Mouse (Mus musculus) telencephalon, adult 2 months (tissue): Measurements from ENCODE around the gene Atg7.

ENCODE experiments used
- DNase-seq: peaks from one replicate; pipeline ENCODE4 v3.0.0-alpha.2; 2011; ENCODE audit warnings: low read depth, low spot score

Atg7 gene

DNA sequence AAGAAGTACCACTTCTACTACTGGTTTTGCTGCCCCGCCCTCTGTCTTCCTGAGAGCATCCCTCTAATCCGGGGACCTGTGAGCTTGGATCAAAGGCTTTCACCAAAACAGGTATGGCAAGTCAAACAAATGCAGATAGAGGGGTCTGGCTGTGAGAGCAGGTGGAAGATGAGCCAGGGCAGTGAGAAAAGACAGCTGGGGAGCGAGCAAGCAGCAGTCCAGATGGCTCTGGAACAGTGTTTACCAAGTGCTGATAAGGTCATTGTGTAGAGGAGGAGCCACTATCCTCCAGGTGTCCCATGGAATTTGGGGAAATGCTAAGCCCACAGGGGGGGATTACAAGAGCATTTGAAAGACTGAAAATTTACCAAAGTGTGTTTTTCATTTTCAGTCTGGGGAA is 41.5 kb downstream of the Atg7 start:
- no peak for DNase-seq

DNA sequence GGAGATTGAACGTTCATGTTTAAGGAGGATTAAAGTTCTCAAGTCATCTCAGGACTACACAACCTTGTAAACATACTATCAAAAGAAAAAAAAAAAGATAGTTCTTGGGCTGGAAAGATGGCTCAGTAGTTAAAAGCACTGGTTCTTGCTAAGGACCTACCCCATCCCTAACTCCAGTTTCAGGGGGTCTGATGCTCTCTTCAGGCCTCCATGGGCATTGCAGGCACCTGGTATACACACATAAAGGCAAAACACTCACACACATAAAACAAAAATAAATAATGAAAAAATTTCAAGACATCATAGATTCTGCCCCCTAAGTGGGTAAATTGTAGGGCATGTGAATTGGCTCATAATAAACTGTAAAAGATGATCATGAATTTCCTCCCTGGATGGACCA is 42.5 kb downstream of the Atg7 start:
- no peak for DNase-seq

DNA sequence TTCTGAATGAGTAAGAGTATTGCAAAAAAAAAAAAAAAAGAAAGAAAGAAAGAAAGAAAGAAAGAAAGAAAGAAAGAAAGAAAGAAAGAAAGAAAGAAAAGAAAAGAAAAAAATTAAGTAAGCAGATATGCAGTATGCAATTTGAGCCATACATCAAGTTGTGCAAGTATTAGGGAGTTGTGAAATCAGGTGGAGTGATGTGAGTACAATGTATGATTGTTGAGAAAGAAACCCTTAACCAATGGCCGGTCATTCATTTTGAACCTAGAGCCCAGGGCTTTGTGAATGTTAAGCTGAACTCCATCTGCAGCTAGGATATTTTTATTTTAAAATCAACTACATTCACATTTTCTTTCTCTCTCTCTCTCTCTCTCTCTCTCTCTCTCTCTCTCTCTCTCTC is 44.1 kb downstream of the Atg7 start:
- DNase-seq = no peak

DNA sequence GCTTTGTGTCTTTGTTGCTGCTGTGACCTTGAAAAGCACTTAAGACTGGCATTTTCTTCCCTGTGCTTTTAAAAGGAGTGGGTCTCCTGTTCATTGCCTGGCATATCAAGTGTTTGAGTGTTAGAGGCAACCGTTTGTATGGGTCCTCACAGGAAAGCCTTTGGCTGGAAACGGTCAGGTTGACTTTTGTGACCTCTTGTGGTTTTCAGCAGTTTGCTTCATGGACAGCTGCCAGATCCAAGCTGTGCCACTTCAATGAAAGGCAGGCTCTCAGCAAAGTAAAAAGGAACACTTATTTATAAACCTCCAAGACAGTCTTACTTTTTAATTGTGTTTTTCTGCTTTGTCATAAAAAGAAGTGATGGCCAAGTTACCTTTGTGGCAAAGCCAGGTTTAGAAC is 47.8 kb downstream of the Atg7 start:
- DNase-seq = no peak

DNA sequence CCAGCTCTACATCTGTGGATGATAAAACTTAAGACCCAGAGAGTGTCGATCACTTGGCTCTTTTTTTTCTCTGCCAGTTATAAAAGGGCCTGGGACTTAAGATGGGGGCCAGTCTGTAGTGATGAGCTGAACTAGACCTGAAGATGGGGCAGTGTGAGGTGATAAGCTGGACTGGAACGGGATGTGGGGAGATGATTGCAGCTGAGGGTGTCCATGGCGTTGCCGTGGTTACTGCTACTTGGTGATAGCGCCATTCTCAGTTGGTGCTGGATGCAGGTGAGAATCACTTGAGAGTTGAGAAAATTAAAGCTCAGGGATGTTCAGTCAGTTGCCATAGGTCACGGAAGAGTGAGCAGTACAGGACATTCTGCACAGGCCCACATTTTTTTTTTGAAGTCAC is 48.6 kb downstream of the Atg7 start:
- no peak for DNase-seq

DNA sequence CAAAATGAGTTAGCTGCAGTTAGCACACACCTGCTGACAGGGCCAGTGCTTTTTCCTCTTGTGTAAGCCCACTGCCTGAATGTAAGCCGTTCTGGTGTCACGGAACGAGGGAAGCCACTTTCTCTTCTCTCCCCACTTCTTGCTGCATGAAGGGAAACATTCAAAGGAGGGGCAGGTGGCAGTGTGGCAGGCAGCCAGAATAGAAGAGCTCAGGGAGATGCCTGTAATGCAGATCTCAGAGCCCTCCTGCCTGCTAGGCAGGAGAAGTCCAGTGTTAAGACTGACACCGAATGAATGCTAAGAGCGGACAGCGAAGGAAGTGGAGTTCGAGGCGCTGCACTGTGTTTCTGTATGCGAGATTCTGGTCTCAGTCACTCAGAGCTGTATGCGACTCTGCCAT is 49.8 kb downstream of the Atg7 start:
- DNase-seq = no peak

DNA sequence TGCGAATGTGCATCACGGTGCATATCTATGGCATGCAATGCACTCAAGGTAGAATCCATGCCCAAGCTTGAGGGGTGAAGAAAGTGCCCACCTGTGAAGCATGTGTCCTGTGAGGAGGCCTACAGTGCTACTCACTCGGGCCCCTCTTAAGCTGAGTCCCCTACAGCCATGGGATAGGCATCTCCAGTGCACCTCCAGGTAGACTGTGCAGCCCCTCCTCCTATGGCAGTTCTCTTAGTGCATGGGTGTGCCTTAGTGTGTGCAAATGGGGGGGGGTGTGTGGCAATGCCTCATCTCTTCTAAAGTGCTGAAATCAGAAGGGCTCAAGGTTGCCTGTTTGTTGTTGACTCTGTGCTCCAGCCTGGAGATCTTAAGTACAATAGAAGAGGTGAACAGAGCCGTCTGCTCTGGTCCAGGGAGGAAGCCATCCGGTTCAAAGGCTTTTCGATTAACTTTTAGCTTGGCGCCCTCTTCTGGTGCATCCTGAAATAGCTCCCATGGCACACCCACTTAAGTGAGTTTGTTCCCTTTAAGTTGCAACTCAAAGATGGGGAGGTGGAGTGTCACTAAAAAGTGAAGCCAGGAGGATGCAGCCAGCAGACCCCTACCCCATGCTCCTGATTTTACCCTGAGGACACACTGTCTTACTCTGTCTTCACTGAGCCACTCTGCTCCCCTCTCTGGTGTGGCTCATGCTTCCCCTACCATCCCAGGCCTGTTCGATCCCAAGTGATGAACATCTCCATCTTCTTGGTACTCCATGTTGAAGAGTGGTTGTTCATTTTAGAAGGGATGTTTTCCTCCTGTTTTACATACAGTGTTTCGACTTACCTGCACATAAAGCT is 55.0 kb downstream of the Atg7 start:
- DNase-seq = peak; percentile 51

DNA sequence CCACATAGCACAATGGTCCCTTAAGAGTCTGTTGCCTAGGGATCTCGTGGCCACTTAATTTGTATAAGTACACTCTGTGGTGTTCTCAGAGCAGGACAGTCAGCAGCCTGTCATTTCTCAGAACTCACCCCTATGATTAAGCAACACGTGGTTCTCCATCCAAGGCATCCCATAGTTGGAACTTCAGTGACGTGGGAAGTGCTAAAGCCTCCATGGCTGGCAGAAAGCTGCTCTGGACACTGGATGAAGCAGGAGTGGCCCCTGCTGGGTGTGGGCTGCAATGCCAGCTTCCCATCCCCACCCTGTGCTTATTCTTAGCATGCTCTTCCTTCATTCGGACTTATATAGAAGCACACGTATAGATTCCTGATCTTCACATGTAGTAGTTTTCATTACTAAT is 55.7 kb downstream of the Atg7 start:
- DNase-seq = no peak

DNA sequence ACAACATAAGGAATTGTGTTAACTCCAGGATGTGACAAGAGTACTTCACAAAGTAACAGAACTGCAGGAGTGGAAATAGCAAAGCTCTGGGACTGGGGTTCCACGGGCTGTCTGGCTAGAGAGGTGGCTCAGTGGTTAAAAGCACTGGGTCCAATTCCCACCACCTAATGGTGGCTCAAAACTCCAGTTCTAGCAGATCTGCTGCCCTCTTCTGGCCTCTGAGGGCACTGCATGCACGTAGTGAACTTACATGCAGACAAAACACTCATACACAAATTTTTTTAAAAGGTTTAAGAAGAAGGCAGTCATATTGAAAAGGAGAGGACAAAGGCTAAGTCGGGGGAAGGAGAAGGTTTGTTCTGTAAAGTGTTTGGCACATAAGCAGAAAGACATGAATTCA is 57.8 kb downstream of the Atg7 start:
- DNase-seq = no peak

DNA sequence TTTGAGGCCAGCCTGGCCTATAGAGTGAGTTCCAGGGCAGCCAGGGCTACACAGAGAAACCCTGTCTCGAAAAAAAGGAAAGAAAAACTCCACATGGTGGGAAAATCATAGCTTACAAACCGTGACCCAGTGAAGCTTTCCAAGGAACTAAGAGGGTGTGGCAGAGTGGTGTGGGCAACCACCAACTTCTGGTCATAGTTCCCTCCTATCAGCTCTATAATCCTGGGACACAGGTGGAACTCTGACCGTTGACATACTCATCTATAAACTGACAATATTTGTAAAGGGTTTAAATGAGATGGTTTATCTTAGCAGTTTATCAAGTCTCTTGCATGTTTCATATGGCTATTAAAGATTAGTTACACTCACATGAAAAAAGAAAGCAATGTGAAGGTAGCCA is 64.1 kb downstream of the Atg7 start:
- no peak for DNase-seq

DNA sequence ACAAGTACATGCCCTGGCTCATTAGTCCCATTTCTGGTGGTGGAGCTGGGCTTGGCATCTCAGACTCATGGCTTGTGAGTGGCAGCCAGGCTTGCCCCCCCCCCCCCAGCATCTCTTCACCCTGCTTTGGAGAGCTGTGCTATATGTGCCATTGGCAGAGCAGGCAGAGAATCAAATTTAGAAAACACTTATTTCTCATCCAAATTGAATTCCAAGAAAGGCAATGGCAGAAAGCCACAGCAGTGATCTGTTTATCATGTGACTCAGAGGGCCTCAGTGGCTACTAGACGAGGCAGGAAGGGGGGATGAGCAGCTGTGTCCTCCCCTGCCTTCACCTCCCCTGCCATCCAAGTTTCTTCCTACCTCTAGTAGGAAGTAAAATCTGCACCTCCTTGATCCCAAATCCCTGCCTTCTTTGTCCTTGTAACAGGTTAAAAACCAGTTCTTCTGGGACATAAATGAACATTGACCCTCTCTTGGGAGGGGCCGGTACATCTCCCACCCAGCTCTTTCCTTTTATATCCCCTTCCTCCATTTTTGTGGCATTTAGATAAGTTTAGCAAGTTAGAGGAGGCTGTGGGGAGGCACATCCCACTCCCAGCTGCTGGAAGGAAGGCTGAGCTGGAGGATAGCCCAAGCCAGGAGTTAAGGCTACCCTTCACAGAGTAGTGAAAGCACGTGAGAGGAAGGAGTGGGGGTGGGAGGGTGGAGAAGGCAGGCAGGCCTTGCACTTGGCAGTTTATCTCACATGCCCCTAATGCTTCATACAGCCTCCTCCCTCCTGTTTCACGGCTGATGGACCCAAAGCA is 69.5 kb downstream of the Atg7 start:
- DNase-seq = peak; percentile 91

DNA sequence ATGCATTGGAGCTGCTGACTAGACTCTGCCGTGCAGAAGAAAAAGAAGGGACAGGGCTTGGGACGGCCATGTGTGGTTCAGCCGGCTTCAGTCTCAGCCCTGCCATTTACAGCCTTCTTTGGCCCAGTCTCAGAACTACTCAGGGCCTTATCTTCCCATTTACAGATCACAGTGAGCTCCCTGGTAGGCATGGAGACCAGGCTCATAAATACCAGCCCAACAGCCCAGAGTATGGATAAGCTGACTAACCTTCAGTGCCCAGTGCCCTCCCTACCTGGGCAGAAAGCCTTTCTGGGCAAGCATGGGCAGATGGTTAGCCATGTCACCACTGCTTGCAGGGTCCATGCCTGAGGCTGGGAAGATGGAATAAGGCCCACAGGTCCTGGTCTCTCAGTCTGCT is 70.6 kb downstream of the Atg7 start:
- no peak for DNase-seq

DNA sequence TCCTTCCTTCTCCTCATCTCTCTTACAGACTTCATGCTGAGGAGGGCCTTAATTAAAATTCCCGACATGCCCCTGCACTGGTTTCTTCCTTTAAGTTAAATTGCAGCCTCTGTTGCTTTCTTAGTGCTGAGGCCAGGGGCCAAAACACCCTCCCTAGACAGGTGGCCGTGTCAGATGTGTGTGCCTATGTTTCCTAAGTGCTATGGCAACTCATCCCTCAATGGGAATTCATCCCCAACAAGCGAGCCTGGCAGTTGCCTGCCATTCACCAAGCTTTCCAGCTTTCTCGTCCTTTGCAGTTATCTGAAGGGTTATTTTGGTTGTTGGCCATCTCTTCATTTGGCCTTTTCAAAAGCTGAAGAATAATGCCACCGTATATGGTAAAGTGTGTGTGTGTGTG is 71.8 kb downstream of the Atg7 start:
- no peak for DNase-seq

DNA sequence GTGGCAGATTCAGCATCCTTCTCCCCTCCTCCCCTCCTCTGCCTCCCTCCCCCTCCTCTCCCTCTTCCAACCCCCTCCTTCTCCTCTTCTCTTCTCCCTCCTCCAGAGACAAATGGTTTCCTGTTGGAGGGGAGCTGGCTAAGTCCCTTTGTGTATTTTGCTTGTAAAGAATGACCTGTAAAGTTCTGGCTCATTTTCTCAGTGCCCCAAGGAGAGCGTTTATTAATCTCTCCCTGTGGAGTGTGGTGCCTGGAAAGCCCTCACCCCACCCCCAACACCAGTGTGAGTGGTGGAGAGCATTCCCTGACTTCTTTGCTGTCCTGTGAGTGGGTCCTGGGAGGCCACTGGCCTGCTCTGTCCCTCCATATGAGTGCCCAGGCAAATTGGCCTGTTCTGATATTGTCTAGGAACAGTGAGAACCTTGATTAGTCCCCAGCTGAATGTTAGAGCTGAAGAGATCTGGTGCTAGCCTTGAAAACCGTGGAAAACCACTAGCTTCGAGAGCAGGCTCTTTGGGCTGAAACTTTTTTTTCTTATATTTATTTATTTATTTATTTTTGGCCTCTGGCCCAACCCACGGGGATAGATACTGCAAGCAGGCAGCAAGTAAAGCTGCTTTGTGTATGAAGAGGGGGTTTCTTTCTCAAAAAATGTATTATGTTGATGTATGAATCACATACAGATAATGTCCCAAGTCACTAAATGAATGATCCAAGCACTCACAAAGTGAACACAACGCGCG is 72.6 kb downstream of the Atg7 start:
- DNase-seq = no peak

DNA sequence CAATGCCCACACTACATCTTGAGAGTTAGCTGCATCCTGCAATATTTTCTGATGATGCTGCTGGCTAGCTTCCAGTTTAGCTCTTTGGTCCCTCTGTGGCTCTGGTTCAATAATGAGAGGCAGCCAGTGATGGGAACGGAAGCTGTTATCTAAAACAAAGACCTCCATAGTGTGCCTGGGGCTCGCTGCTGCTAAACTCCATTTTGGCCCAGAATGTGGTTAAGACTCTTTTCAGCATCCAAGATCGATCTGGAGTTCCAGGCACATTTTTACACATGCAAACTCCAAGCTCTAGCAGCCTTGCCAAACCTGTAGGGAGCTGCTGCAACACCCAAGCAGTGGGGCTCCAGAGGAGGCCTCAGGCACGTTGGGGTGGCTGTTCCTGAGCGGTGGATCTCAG is 76.2 kb downstream of the Atg7 start:
- peak; percentile 68 for DNase-seq

DNA sequence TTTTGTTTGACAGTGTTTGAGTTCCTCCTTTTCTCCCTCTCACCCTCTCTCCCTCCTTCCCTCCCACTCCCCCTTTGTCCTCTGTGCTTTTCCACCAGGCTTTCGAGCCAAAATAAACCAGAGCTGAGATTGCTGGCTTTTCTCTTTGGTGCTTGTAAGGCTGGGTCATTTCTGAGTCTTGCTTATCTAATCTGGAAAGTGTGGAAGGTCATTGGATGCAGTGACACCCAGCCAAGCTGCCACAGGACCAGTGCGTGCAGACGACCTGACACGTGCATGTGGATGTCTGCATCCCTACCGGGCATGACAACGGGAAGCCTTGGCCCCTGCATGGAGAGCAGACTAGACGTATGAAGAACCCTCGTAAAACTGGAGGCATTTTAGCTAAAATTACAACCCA is 76.8 kb downstream of the Atg7 start:
- no peak for DNase-seq

DNA sequence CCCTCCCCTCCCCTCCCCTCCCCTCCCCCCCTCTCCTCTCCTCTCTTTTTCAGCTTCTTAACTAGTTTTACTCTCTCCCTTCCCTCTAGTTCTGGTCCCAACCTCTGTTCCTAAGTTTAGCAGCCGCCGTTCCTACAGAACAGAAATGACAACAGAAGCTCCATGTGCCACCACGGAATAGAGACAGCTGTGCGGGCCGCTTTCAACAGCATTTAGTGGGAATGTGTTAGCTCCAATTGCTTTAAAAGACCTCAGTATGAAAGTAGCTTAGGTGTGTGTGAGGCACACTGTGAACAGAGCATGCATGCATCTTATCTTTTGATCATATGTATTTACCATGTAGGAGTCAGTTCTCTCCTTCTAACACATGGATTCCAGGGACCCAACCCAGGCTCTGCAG is 79.1 kb downstream of the Atg7 start:
- DNase-seq = no peak

DNA sequence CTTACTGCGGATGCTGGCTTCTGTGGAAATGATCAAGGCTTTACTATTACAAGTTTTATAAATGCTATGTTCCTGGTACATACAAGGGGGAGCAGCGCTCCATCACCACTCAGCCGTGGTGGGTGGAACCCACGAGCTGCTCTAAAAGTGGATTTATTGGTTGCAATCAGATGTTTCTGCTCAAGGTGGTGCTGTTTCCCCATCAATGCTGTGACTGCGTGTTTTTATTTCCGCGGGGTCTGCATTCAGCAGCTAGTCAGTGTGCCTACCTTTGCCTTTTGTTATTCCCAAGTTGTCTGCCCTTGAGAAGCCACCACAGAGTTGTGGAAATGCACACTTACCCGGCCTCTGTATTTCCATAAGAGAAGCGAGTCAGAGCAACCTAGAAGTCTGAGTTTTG is 81.0 kb downstream of the Atg7 start:
- peak; percentile 33 for DNase-seq

DNA sequence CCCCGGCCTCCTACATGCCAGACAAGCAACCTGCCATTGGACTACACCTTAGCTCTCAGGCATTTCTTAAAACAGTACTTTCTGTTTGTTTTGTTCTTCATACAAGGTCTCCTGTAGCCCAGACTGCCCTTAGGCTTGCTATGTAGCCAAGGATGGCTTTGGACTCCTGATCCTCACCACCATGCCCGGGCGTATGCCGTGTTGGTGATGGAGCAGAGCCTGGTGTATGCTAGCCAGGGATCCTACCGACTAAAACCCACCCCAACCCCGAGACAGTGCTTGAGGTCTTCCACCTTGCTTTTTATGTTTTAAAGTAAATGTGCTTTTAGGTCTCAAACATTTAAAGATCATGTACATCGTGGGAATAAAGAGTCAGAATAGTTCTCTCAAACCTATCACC is 81.5 kb downstream of the Atg7 start:
- no peak for DNase-seq

DNA sequence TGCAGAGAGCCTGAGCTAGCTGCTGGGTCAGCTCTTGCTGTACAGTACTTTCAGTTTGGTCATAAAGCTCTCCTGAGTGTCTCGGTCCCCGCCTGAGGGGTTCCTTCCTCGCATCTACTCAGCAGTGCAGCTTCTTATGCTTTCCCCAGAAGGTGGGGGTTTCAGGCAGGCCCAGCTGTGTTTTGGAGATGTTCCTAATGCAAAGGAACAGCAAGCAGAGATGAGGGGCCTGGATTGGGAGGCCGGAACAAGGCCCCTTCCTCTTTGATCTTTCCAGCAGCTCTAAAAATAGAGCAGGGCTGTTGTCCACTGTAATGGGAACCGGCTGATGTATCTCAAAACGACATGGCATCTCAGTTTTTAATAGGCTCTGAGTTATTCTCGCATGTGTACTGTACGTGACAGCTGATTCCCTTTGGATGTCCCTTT is 82.3 kb downstream of the Atg7 start:
- DNase-seq = no peak

DNA sequence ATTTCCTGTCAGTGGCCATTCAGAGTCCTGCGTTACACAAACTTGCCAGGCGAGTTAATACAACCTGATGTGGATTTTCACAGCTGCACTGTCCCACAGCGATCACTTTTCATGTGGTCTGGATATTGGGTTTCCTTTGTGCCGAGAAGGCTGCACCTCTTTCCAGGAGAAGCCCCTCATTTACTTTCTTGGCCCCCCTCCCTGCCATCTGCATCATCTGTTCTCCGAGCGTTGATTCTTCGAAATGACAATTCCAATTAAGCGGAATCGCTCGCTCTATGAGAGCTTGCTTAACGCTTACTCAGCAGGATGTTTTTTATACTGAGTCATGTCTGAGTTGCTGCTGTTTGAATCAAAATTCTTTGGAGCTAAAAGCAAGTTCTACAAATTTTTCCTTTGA is 83.8 kb downstream of the Atg7 start:
- DNase-seq = no peak

DNA sequence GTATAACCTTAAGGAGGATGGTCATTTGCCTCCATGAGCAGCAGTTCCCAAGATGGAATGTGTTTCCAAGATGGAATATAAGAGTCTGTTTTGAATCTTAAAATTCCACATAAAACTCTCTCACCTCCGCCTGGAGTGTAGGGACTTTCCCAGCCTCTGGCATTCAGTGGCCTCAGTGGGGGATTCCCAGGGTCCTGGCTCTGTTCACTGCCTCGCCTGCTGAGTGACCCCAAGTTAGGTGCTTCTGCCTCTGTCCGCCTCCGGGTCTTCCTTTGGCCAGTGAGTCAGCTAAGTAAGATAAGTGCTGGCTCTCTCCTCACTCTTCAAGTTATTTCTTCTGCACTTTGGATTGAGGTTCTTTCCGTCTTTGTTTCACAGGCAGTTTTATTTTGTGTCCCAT is 90.3 kb downstream of the Atg7 start:
- no peak for DNase-seq
